Mouse (Mus musculus) embryonic fibroblast, embryonic 13.5 days (primary cell): ENCODE data around the gene Gm10273. TPM values are rescaled to one million over a fixed set of nuclear protein-coding genes. Genes with fewer than 3 reads are reported as not detected.
"Not testable (repeated sequence)": the region's sequence is repeated elsewhere in the genome, so short reads cannot be mapped to it uniquely, and the experiment has no call there.

Experiments
- H3K27ac ChIP-seq: 2 replicates; pipeline ENCODE4 v1.5.1; 2012; ENCODE audit warnings: low read length, control low read depth, inconsistent platforms; ENCODE audit not compliant: insufficient read depth
- H3K4me1 ChIP-seq: 2 replicates; pipeline ENCODE4 v1.6.1; 2011; ENCODE audit warnings: low read length; ENCODE audit not compliant: control insufficient read depth, insufficient read depth
- H3K4me3 ChIP-seq: 2 replicates; pipeline ENCODE4 v1.5.1; 2011; ENCODE audit warnings: mild to moderate bottlenecking, control low read depth, low read length; ENCODE audit not compliant: insufficient read depth
- CTCF ChIP-seq: IDR thresholded peaks from 2 replicates; pipeline ENCODE4 v1.5.1; 2011; ENCODE audit warnings: mild to moderate bottlenecking, control low read depth, low read length, moderate library complexity, borderline replicate concordance; ENCODE audit not compliant: insufficient read depth
- POLR2A ChIP-seq: IDR thresholded peaks from 2 replicates; pipeline ENCODE4 v1.6.1; 2011; ENCODE audit warnings: low read depth, mild to moderate bottlenecking, control low read depth, low read length, moderate library complexity
- polyA plus RNA-seq: library from polyadenylated mRNA; stranded (reverse); fragments of >200 nt; gene quantifications from 2 replicates; pipeline ENCODE4 v1.2.4, GENCODE M21; 2011; ENCODE audit warnings: low read depth; ENCODE audit not compliant: missing spikeins, insufficient read length

Gm10273 gene
- polyA plus RNA-seq, 1 experiment: 42.7 TPM

DNA sequence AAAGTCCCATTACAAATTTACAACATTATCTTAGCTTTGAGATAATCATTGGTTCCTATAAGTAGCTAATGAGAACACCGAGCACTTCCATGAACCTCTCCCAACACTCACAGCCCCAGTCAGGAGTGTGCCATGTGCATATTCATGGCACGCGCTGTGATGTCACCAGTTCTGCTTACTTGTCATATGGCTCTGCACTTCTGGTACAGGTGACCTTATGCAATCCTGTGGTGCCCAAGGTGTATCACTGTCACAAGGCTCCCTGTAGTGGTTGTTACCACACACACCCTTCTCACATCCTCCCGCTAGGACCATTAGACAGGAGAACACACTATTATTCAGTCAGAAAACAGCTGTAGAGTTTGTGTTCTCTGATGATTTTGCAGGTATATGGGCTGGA is 28.7 kb upstream of the Gm10273 start:
- TF ChIP-seq POLR2A: no peak
- TF ChIP-seq CTCF: no peak
- H3K4me3 ChIP-seq: no peak overlapping the region

DNA sequence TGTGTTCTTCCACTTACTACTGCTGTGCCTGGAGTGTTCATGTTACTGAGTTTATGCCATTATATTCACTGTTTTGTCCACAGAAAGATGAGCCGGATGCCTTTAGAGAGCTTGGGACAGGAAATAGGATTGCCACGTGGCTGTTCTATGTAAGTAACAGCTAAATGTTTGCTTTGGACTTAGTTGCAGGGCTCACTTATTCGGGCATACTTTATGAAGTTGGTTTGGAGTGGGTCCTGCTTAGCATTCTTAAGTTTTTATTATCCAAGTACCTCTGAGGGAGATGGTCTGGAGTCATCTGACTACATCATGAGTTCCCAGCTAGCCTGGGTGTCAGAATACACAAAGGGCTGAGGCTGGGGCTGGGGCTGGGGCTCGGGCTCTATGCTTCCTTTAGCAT is 28.2 kb upstream of the Gm10273 start:
- H3K4me1 ChIP-seq: no peaks in the 10 kb centered on the region
- no peak overlapping the region for H3K4me3 ChIP-seq
- no peak overlapping the region for H3K27ac ChIP-seq
- TF ChIP-seq POLR2A (no peak), CTCF (no peak)

More for the DNA sequence above, 28.7 kb upstream of the Gm10273 start:
- Histone ChIP-seq H3K27ac (no peak overlapping the region), H3K4me1 (no peaks in the 10 kb centered on the region)

DNA sequence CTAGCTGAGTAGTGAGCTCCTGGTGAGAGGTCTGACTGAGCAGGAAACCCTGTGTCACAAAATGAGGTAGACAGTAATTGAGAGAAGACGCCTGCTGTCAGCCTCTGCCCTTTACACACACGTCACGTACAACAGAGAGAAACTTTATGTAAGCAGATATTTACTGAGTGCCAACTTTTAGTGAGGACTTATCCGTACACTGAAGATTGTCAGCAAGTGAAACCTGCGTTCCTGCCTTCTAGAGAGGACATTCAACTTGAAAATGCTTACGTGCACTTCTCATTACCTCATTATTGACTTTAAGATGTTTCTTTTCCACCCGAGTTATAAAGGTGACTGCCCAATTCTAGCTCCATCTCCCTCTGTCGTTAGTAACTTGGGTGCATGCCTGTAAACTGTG is 26.7 kb upstream of the Gm10273 start:
- TF ChIP-seq CTCF (no peak), POLR2A (no peak)
- no peak overlapping the region for H3K27ac ChIP-seq
- H3K4me1 ChIP-seq: no peaks in the 10 kb centered on the region
- no peak overlapping the region for H3K4me3 ChIP-seq

DNA sequence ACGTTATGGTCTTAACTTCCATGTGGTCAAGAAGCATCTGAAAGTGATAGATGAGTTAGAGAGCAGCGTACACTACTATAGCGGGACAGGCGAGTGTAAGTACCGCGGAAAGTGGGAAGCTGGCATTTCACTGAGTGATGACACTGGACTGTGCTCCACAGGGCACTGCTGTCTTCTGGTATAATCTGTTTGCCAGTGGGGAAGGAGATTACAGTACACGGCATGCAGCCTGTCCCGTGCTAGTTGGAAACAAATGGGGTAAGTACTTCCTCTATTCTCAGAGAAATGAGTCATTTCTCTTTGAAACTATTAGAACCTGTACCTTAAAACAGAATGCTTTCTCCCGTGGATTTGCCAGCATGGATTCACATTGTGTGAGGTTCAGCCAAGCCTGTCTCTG is 26.0 kb upstream of the Gm10273 start:
- no peak overlapping the region for H3K4me3 ChIP-seq
- H3K4me1 ChIP-seq: no peaks in the 10 kb centered on the region
- TF ChIP-seq POLR2A (no peak), CTCF (no peak)
- H3K27ac ChIP-seq: no peak overlapping the region

DNA sequence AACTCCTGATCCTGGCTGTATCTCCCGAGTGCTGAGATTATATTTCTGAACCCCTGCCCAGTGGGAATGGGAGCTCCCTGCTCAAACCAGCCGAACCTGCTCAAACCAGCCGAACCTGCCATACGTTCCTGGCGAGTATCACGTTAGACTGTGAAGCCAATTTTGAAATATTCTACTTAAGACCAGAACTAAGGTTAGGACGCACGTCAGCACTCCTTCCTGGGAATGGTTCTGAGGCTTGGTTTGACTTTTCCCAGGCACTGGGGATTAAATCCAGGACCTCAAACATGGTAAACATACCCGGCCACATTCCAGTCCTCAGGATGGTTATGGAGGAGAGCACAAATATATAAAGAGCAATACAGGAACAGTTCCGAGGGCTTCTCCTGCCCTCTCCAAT is 17.5 kb upstream of the Gm10273 start:
- Histone ChIP-seq H3K27ac (no peak overlapping the region), H3K4me1 (no peaks in the 10 kb centered on the region), H3K4me3 (no peak overlapping the region)
- TF ChIP-seq POLR2A: no peak
- no peak for TF ChIP-seq CTCF

DNA sequence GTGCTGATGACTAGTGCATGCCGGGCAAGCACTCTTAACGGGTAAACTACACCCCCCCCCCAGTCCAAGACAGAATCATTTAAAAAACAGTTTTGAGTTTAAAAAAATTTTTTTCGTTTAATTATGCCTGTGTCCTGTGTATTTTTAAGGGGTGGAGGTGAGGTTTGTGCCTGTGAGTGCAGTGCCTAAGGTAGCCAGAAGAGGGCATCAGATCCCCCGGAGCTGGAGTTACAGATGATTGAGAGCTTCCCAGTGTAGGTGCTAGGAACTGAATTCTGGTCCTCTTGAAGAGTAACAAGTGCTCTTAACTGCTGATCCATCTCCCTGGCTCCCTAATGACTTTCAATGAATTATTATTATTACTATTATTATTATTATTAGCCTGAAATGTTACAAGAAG is 16.7 kb upstream of the Gm10273 start:
- no peak overlapping the region for H3K27ac ChIP-seq
- H3K4me1 ChIP-seq: no peaks in the 10 kb centered on the region
- TF ChIP-seq POLR2A: no peak
- H3K4me3 ChIP-seq: no peak overlapping the region

DNA sequence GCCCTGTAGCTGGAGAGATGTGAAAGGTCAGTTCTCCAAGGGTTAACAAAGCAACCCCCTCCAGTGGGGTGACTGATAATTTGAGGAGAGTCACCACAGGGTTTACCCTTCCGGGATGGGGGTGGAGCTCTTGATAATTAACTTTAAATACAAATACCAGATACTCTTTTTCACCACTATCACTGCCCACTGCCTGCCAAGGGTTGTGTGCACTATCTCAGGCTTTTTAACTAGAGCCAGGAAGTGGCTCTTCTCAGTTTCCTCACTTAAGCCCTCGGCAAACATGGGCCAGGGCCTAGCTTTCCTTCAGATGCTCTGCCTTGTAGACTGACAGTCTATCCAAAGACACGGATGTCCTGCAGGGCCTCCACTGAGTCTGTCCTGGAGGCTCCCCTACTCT is 15.5 kb upstream of the Gm10273 start:
- TF ChIP-seq CTCF: no peak
- TF ChIP-seq POLR2A: no peak
- no peak overlapping the region for H3K27ac ChIP-seq
- no peak overlapping the region for H3K4me3 ChIP-seq
- no peaks in the 10 kb centered on the region for H3K4me1 ChIP-seq

DNA sequence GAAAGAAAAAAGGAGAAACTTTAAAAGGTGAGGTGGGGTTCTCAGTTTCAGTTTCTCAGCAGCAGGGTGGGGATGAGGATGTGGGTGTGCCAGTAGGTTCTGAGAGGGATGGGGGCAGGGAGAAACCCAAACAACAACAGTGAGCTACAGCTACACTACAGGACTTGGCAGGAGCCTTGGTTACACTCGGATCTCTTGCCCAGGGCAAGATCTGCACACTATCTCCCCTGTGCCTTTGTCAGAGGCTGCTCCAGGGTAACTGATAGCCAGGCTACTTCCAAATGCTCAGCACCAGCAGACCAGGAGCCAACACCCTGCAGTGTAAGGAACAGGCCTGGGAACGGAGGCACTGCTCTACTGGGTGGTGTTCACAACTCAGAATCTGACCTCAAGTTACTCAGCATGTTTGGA is 15.0 kb upstream of the Gm10273 start:
- no peak overlapping the region for H3K4me3 ChIP-seq
- H3K27ac ChIP-seq: no peak overlapping the region
- no peaks in the 10 kb centered on the region for H3K4me1 ChIP-seq
- TF ChIP-seq CTCF (no peak), POLR2A (no peak)

DNA sequence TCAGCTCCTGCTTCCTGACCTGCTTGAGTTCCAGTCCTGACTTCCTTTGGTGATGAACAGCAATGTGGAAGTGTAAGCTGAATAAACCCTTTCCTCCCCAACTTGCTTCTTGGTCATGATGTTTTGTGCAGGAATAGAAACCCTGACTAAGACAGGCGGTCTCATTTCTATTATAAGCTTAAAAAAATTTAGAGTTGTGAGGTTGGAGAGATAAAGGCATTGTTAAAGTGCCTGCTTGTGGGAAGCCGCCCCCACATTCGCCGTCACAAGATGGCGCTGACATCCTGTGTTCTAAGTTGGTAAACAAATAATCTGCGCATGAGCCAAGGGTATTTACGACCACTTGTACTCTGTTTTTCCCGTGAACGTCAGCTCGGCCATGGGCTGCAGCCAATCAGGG is 13.9 kb upstream of the Gm10273 start:
- H3K27ac ChIP-seq, H3K4me3 ChIP-seq: not testable (repeated sequence)

DNA sequence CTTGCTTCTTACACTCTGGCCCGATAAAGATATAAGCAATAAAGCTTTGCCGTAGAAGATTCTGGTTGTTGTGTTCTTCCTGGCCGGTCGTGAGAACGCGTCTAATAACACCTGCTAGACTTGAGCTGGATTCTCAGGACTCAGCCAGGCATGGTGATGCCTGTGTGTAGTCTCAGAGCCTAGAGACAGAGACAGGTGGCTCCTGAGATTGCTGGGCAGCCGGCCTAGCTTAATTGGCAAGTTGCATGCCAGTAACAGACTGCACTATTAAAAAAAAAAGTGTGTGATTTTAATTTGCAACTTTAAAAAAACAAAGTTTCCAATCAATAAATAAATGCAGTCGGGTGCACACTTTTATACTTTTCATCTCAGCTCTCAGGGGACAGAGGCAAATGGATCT is 8.5 kb upstream of the Gm10273 start:
- TF ChIP-seq CTCF (no peak), POLR2A (no peak)
- H3K27ac ChIP-seq: no peak overlapping the region
- no peaks in the 10 kb centered on the region for H3K4me1 ChIP-seq
- H3K4me3 ChIP-seq: no peak overlapping the region

More for the DNA sequence above, 13.9 kb upstream of the Gm10273 start:
- H3K4me1 ChIP-seq: not testable (repeated sequence)

DNA sequence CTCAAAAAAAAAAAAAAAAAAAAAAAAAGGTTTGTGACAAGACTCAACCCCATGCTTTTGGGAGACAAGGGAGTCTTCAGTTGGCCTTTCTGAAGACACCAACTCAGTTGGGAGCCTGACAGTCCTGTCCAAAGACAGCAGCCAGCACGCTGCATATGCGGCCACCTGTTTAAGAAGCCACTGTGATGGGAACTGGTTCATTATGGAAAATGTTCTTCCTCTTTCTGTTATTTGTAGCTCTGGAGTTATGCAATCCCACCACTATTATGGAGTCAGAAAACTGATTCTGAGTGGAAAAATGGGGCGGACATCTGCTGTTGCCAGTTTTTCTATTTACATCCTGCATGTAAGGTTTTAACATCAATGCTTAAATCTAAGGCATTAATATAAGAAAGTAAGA is 5.8 kb upstream of the Gm10273 start:
- Histone ChIP-seq H3K27ac (no peak overlapping the region), H3K4me1 (no peaks in the 10 kb centered on the region), H3K4me3 (no peak overlapping the region)
- TF ChIP-seq POLR2A (no peak), CTCF (no peak)
